Mouse (Mus musculus) left cerebral cortex, postnatal 10 days (tissue): ENCODE data around the gene Tmem89. TPM values are rescaled to one million over a fixed set of nuclear protein-coding genes. Genes with fewer than 3 reads are reported as not detected.
A peak's percentile ranks its signal among the peaks of the same experiment; 100 is the strongest.

Experiments used
- DNase-seq, 2 experiments: peaks; one replicate each; pipeline ENCODE4 v3.0.0; 2021 to 2022; ENCODE audit warnings: low spot score in 2 of 2, mixed read lengths in 1 of 2; ENCODE audit errors: extremely low spot score in 1 of 2
- intact Hi-C: fragments of 180-260 bp; cut with DNase I; formaldehyde crosslinking; loops from one replicate; pipeline ENCODE4 v1.15.1; 2025
- total RNA-seq, 2 experiments: library from RNA; stranded (reverse); gene quantifications; 2 replicates each; pipeline ENCODE4 v1.2.3; 2021

The Tmem89 gene
- not detected for total RNA-seq

DNA sequence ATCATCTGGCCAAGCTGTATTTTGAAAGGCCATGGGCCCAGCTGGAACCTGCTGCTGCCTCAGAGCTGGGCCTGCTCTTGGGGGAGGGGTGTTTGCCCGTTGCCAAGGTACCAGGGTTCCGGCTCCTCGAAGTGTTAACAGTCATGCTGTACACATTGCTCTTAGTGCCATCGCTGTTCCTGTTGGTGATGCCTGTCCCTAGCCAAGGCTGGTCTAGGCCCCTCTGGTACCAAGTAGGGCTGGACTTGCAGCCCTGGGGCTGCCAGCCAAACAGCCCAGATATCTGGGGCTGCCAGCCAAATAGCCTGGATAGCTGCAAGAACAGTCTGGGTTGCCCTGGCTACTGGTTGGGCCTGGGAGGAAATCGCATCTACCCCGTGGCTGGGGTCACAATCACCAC is at the start of gene Tmem89:
Gene Tmem89 (plus strand): TSS at position 129 of the 400 bp plus-strand sequence.
- intact Hi-C loops = no loop called here
- DNase-seq = peak; percentile 58 to 60

DNA sequence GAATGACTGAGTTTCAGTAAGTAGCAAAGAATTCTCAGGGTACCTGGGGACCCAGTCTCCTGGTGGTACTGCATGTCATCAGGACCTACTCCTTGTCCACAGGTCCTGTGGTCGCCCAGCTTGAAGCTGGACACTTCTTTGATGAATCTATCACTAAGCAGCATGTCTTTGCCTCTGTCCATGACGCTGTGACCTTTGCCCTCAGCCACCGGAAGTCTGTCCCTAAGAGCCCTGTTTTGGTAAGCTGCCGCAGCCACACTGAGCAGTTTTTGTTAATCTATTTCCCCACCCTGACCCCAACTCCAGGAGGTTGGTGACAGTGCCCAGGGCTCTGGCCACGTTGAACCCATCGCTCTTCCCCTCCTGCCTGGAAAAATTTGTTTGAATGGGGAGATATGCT is 2.1 kb upstream of the Tmem89 start:
- intact Hi-C loops = no loop called here
- no peak for DNase-seq

- intact Hi-C loops = no loop called here
- DNase-seq = no peak
These were observed 1.3 kb upstream of the Tmem89 start for GRCm38 (mm10) chr9:108913161-108913560.

DNA sequence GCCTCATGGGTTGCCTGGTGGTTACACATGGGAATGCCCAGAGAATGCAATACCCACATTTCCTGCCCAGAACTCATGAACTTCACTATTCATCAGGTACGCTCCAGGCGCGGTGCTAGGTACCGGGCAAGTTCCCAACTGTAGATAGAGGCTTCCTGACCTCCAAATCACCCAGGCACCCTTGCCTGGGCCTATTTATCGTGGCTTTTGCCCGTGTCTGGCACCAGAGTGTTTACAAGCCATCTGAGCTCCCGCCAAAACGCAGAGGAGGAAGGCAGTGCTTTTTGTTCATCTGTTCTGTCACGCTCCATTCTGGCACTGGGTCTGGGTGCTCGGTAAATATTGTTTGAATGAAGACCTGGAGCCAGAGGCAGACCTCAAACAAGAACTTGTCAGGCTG is 798 bp upstream of the Tmem89 start:
- no peak for DNase-seq
- intact Hi-C loops = no loop called here

GRCm38 (mm10) chr9:108925897-108926296 is 11.5 kb downstream of the Tmem89 start:
- DNase-seq = no peak
- intact Hi-C loops = no loop called here

- intact Hi-C loops = no loop called here
- DNase-seq = no peak
These were observed 14.0 kb downstream of the Tmem89 start for GRCm38 (mm10) chr9:108928424-108928823.

- no peak for DNase-seq
- intact Hi-C loops = loop anchor here (5.0 kb wide), 1 partner anchor 126 kb away; no protein-coding TSS in a partner anchor
These were observed 21.6 kb downstream of the Tmem89 start for GRCm38 (mm10) chr9:108935991-108936390.

DNA sequence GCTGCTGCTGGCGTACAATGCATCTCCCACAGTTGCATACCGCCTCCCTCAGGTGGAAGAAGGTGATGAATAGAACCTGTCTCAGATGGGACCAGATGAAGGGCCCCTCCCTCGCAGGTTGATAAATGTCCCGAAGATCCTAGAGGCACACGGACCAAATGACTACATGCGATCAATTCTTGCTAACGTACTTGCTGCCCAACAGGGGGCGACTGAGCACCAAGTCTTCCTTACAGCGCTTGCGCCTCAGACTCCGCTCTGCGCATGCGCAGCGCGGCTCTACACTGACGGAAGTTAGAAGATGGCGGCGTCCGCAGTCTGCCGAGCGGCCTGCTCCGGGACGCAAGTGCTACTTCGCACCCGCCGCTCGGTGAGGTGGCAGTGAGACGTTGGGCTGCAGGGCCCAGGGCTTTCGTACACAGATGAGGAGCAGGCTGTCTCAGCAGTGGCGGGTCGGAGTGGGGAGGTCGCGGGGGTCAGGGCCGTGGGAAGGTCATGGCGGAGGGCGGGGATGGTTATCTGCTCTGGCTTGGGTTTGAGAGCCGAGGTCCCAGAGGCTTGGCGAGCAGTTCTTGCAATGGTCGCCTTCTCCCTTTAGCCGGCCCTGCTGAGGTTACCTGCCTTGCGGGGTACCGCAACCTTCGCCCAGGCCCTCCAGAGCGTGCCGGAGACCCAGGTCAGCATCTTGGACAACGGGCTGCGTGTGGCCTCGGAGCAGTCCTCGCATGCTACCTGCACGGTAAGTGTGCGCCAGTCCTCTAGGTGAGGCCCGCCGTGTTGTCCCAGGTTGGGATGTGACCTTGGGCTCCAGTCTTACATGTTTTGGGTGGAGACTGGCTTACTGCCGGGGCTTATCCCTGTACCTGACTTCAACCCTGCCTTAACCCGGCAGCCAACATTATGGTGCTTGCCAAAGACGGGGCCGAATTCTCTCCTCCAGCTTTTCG is 22.3 kb downstream of the Tmem89 start, which contains the start of gene Uqcrc1:
Gene Uqcrc1 (plus strand): TSS at position 216 of the 947 bp plus-strand sequence.
- DNase-seq = peak; percentile 94 to 97
- intact Hi-C loops = loop anchor here (5.0 kb wide), 1 partner anchor 126 kb away; no protein-coding TSS in a partner anchor

DNA sequence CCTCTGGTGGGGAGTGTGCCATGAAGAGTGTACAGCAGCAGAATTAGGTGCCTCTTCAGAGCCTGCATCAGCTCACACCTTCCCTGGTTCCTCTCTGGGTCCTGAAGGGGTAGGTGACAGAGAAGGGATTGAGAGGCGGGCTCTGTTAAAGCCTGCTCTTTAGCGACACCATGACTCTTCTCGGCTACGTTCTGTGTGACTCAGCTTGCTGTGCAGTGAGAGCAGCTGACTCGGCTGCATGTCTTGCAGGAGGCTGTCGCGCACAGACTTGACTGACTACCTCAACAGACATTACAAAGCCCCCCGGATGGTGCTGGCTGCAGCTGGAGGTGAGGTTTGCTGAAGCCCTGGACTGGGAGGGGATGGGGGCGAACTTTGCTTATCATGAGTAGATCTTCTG is 30.7 kb downstream of the Tmem89 start:
- intact Hi-C loops = loop anchor here (5.0 kb wide), 1 partner anchor 122 kb away; no protein-coding TSS in a partner anchor
- DNase-seq = no peak

DNA sequence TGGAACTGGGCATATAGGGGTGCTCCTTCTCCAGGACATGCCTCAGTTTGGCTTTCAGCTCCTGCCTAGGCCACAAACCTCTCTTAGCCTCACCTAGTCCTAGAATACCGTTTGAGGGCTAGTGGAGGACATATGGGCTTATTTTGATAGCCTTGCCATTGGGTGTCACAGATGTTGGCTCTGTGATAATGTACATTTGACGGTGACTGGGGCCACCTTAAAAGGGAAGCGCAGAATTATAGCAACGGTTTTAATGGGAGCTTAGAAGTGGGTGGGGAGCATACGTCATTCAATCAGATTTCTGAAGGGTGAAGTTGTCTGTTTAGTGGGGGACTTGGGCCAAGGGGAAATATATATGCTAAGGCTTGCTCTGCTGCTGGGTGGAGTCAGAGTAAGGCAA is 31.2 kb downstream of the Tmem89 start:
- DNase-seq = no peak
- intact Hi-C loops = loop anchor here (5.0 kb wide), 1 partner anchor 122 kb away; no protein-coding TSS in a partner anchor

DNA sequence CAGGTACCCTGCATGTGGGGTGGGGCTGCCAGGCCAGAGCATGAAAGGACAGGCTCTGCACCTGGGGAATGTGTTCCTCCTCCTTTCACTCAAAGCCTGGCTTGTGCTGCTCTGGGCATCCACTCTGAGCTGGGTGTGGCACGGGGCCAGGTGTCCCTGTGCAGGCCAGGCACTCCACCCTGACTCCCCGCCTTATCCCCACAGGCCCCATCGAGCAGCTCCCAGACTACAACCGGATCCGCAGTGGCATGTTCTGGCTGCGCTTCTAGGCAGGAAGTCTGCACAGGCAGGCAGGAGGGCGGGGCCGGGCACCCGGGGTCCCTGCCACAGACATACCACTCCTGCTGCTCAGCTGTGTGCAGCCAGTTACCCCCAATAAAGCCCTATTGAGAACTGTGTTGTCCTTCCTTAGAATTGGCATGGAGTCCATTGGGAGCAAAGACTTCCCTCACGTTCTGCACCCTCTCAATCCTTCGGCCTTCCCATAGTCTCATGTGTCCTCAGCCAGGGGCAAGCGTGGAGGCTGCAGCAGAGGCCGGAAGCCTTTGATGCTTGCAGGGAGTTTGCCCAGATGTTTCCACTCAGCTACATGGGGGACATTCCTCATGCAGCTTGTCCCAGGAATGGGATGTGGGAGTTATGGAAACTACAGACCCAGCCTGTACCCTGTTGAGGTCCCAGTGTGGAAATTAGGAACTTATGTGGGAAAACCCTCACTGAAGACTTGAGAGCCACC is 35.0 kb downstream of the Tmem89 start:
- DNase-seq = peak in 1 of 2 experiments; percentile 77
- intact Hi-C loops = loop anchor here (5.0 kb wide), 1 partner anchor 118 kb away; no protein-coding TSS in a partner anchor

DNA sequence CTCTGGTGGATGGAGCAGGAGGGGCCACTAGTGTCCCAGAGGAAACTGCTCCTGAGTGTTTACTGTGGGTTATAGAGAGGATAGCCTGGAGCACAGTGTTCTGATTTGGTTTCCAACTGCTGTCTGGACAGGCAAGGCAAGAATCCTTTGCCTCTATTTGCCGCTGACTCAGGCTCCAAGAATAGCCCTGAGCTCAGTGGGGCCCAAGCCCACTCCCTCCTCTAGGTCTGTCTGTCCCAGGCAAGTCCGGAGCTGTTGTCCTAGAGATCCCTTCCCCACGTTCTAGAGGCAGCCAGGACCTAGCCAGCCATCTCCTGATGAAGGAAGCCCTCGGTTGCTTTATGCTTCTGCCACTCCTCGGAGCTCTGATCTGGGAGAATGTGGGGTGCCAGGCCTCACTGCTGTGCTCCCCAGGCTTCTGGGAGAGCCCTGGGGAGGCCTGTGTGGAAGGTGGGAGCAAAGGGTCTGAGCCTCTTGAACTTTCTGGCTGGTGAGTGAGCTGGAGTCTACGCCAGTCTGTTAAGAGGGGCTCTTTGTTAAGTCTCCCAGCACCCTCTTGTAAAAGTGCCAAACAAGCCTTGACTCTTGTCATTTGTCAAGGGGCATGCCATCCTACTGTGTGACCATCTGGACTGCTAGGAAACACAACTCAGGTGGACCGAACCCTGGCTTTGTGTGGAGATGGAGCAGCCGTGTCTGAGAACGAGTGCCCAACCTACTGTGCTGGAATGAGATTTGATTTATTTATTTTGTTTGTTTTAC is 35.7 kb downstream of the Tmem89 start:
- DNase-seq = peak in 1 of 2 experiments; percentile 47
- intact Hi-C loops = loop anchor here (5.0 kb wide), 1 partner anchor 117 kb away; no protein-coding TSS in a partner anchor

DNA sequence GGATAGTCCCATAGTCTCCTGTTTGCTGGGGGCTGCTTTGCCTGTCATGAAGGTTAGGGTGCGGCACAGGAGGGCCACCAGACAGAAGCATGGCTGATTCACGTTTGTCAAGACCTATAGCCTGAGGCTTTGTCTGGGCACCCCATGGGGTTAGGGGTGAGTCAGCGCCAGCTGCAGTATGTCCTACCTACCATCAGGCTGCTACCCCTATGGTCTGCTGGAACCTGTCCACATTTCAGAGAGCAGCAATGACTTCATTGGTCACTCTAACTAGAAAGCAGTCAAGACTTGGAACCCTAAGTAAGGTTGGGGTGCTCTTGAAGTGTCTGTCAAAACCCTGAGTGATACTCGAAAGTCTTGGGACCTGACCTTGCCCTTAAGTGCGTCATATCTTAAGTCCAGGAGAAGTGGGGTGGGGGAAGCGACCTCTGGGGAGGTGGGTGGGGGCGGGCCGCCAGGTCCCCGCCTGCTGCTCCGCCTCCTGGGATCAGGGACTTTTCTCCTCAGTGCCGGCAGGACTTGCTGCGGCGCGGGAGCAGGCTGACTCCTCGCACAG is 38.7 kb downstream of the Tmem89 start, which contains the start of gene Col7a1:
Gene Col7a1 (plus strand): TSS at position 506 of the 556 bp plus-strand sequence.
- DNase-seq = no peak
- intact Hi-C loops = no loop called here

- intact Hi-C loops = no loop called here
- DNase-seq = peak in 1 of 2 experiments; percentile 54
These were observed 40.8 kb downstream of the Tmem89 start for GRCm38 (mm10) chr9:108955241-108955640.

DNA sequence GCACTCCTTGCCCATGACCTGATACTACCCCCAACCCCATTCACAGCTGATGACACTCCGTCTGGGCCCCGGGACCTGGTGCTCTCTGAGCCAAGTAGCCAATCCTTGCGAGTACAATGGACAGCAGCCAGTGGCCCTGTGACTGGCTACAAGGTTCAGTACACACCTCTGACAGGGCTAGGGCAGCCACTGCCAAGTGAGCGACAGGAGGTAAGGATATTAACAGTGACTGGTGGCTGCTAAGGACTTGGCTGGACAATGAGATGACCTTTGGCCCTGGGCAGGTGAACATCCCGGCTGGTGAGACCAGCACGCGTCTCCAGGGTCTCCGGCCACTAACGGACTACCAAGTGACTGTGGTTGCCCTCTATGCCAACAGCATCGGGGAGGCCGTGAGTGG is 41.4 kb downstream of the Tmem89 start:
- intact Hi-C loops = no loop called here
- no peak for DNase-seq

GRCm38 (mm10) chr9:108963577-108963976 is 49.2 kb downstream of the Tmem89 start:
- intact Hi-C loops = no loop called here
- no peak for DNase-seq

GRCm38 (mm10) chr9:108964338-108964737 is 49.9 kb downstream of the Tmem89 start:
- intact Hi-C loops = no loop called here
- DNase-seq = no peak
